Mouse (Mus musculus) intestine, embryonic 14.5 days (tissue): ENCODE measurements at regions not wholly inside any gene's neighbourhood (a gene's known extent, or its start where the extent isn't known, plus 50 kb on each side); places are given as distances from the start of the nearest gene placed in this dataset.

ENCODE experiments used
- ATAC-seq: fragments of 200-750 bp; cut with Nextera tagmentation; replicated peaks from 2 replicates; pipeline ENCODE4 v1.8.0; 2017; ENCODE audit warnings: low read depth, moderate number of reproducible peaks, moderate TSS enrichment, moderate library complexity; ENCODE audit not compliant: low FRiP score, low TSS enrichment
- DNase-seq: peaks from one replicate; pipeline ENCODE4 v3.0.0-alpha.2; 2018; ENCODE audit warnings: low spot score
- H3K27ac ChIP-seq: fragments of 300-500 bp; sonication (generic); 2 replicates; pipeline ENCODE4 v1.5.1; 2014; ENCODE audit warnings: low read depth, mild to moderate bottlenecking, control low read depth
- H3K27me3 ChIP-seq: fragments of 300-500 bp; sonication (generic); replicated peaks from 2 replicates; pipeline ENCODE4 v1.6.1; 2014; ENCODE audit warnings: low read length, control low read depth; ENCODE audit not compliant: control insufficient read depth, insufficient read depth
- H3K36me3 ChIP-seq: fragments of 300-500 bp; sonication (generic); 2 replicates; pipeline ENCODE4 v1.6.1; 2014; ENCODE audit warnings: low read length, control low read depth; ENCODE audit not compliant: control insufficient read depth, insufficient read depth
- H3K4me1 ChIP-seq: fragments of 300-500 bp; sonication (generic); replicated peaks from 2 replicates; pipeline ENCODE4 v1.6.1; 2014; ENCODE audit warnings: low read length, control low read depth, mixed read lengths; ENCODE audit not compliant: control insufficient read depth, insufficient read depth
- H3K4me2 ChIP-seq: fragments of 300-500 bp; sonication (generic); 2 replicates; pipeline ENCODE4 v1.6.1; 2014; ENCODE audit warnings: low read length
- H3K4me3 ChIP-seq: fragments of 300-500 bp; sonication (generic); 2 replicates; pipeline ENCODE4 v1.5.1; 2014; ENCODE audit warnings: low read depth, low read length, control low read depth, mixed read lengths
- H3K9ac ChIP-seq: fragments of 300-500 bp; sonication (generic); 2 replicates; pipeline ENCODE4 v1.6.1; 2014; ENCODE audit warnings: mild to moderate bottlenecking, low read length
- H3K9me3 ChIP-seq: fragments of 300-500 bp; sonication (generic); 2 replicates; pipeline ENCODE4 v1.6.1; 2016; ENCODE audit warnings: low read length, control low read depth; ENCODE audit not compliant: control insufficient read depth
- WGBS: fragments of 180-500 bp; shearing (Covaris S2); extraction: QIAGEN DNeasy Blood & Tissue Kit; methylation state at CpG from one replicate; pipeline ENCODE4 v1.1.7; 2014; 5-methylcytosine and 5-hydroxymethylcytosine counted together

DNA sequence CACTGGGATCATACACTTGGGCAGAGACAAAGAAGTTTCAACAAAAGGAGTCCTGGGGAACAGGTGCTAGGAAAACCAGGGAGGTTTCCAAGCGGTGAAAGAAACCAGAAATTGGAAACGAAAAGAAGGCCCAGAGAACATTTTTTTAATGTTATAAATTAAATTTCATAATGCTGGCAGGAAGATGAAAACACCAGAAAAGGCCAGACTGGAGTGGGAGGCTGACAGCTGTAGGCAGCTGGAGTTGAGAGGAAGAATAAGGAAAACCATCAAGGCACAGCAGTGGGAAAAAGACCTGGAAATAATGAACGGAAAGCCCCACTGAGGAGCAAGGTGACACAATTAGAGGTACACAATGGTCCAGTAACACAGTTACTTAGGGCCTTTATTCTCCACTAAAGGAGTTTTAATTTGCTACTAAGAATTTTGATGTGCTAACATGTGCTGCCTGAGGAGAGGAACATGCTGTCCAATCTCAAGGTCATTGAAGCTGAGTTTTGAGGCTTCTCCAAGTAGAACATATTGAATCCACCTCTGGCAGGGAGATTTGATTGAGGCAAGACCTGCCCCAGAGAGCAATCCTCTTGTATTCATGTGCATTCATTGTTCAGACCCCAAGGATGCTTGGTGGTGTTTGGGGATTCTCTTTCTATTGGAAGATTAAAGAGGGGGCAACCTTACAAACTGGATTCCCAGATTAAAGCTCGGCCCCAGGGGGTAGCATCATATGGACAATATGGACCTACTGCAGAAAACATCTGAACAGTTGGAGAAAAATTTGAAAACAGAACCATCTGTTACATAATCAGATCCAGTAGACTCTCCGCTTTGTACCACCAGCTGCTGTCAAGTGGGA, 53.9 kb upstream of the Igf1 start:
- no peak for DNase-seq
- ATAC-seq = no peak
- no peak overlapping the region for H3K4me3 ChIP-seq
- H3K4me1 ChIP-seq = no peaks in the 10 kb centered on the region
- no peak overlapping the region for H3K4me2 ChIP-seq
- H3K36me3 ChIP-seq = no peaks in the 10 kb centered on the region
- H3K9me3 ChIP-seq = no peaks in the 10 kb centered on the region
- no peak overlapping the region for H3K9ac ChIP-seq
- H3K27me3 ChIP-seq = no peaks in the 10 kb centered on the region
- WGBS = 67% methylated on average over 5 of the region's 5 CpGs
- no peak overlapping the region for H3K27ac ChIP-seq

DNA sequence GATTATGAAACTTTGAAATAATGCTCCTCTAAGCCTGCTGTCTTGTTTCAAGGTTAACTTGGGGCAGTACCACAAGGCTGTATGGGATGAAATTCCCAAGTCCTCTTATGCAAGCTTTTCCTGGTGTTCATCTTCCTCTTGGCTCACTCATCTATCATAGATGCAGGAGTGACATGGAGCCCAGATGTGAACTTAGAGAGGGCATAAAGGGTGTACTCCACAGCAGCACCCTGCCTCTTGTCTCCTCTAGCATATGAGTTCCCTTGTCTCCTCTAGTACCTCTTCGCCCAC, 53.3 kb upstream of the Igf1 start:
- 91% methylated on average over 1 of the region's 1 CpGs for WGBS
- no peak for ATAC-seq
- H3K27ac ChIP-seq = no peak overlapping the region

More for the DNA sequence above, 53.3 kb upstream of the Igf1 start:
- no peaks in the 10 kb centered on the region for H3K9me3 ChIP-seq
- no peak overlapping the region for H3K9ac ChIP-seq
- no peaks in the 10 kb centered on the region for H3K27me3 ChIP-seq
- no peaks in the 10 kb centered on the region for H3K4me1 ChIP-seq
- DNase-seq = no peak
- H3K4me3 ChIP-seq = no peak overlapping the region
- no peak overlapping the region for H3K4me2 ChIP-seq
- H3K36me3 ChIP-seq = no peaks in the 10 kb centered on the region
